Mouse (Mus musculus): ENCODE measurements around the gene Ccp110. TPM values are rescaled to one million over a fixed set of nuclear protein-coding genes. Genes with fewer than 3 reads are reported as not detected.
A peak's percentile ranks its signal among the peaks of the same experiment; 100 is the strongest.

Gene Ccp110
- total RNA-seq, 4 experiments from 2014 or later: 1.2 to 1.9 (median 1.7) TPM

- no peak for DNase-seq (ENCODE audit: low spot score)
Observed at GRCm38 (mm10) chr7:118766834-118767224, 54.5 kb downstream of the Ccp110 start.

- DNase-seq (ENCODE audit: low spot score): no peak
Observed at GRCm38 (mm10) chr7:118769208-118769607, 56.9 kb downstream of the Ccp110 start.

- DNase-seq (ENCODE audit: low spot score): no peak
Observed at GRCm38 (mm10) chr7:118769655-118770054, 57.3 kb downstream of the Ccp110 start.

- DNase-seq (ENCODE audit: low spot score): no peak
Observed at GRCm38 (mm10) chr7:118773027-118773426, 60.7 kb downstream of the Ccp110 start.

GRCm38 (mm10) chr7:118775991-118776390 is 63.6 kb downstream of the Ccp110 start:
- DNase-seq (ENCODE audit: low spot score): no peak

- DNase-seq (ENCODE audit: low spot score): no peak
Observed at GRCm38 (mm10) chr7:118776491-118776890, 64.1 kb downstream of the Ccp110 start.

- peak; percentile 44 for DNase-seq (ENCODE audit: low spot score)
Observed at GRCm38 (mm10) chr7:118777598-118778394, 65.4 kb downstream of the Ccp110 start.

GRCm38 (mm10) chr7:118778561-118778960 is 66.2 kb downstream of the Ccp110 start:
- DNase-seq (ENCODE audit: low spot score): no peak

- DNase-seq (ENCODE audit: low spot score): no peak
Observed at GRCm38 (mm10) chr7:118783305-118784001, 71.1 kb downstream of the Ccp110 start.

GRCm38 (mm10) chr7:118786091-118786490 is 73.7 kb downstream of the Ccp110 start:
- DNase-seq (ENCODE audit: low spot score): no peak

Other genes with a start within 250 kb of the Ccp110 start
- gene Itpripl2, start 220.6 kb upstream of the Ccp110 start, total RNA-seq (2022): 10 to 100 TPM; 15.0 to 23.1 (median 19.3) TPM
- gene Coq7, start 179.2 kb upstream of the Ccp110 start, total RNA-seq (2022): 100 to 1,000 TPM; 124 to 136 (median 130) TPM
- gene Tmc7, start 127.8 kb upstream of the Ccp110 start, total RNA-seq (2022): 1 to 10 TPM; 5.3 to 8.3 (median 7.6) TPM
- gene Tmc5, start 115.3 kb upstream of the Ccp110 start, total RNA-seq (2022): under 1 TPM; 0.16 to 0.37 (median 0.22) TPM
- 10 to 100 TPM; 26.4 to 33.6 (median 31.1) TPM for gene Gde1, start 6.8 kb upstream of the Ccp110 start, total RNA-seq (2022)
- gene Vps35l, start 27.7 kb downstream of the Ccp110 start, total RNA-seq (2022): 10 to 100 TPM; 22.0 to 27.0 (median 26.2) TPM
- gene Iqck, start 143.2 kb downstream of the Ccp110 start, total RNA-seq (2022): under 1 TPM; 0.32 to 0.72 (median 0.49) TPM
- 10 to 100 TPM; 13.0 to 14.8 (median 14.0) TPM for gene Knop1, start 143.7 kb downstream of the Ccp110 start, total RNA-seq (2022)